Comparison of ENCODE assay signal across 8 mouse cellular contexts in genomic region chr17:84177481-84177880, GRCm38 (mm10). TPM values are rescaled to one million over a fixed set of nuclear protein-coding genes. Genes with fewer than 3 reads are reported as not detected.
DNase-seq lines count a peak whose midpoint lies in the region; ATAC-seq and TF ChIP-seq lines count a peak whose summit lies in the region.

No protein-coding gene starts in this region.

- H3K9me3 ChIP-seq in midbrain, embryonic 11.5 days (ENCODE audit: control insufficient read depth, low read length) = no peaks in the 10 kb centered on the region
- H3K9me3 ChIP-seq in midbrain, postnatal 0 days (ENCODE audit: low read length) = peaks cover 3% of the 10 kb centered on the region; the same call in 1 of the 2 replicates
- no peaks in the 10 kb centered on the region for H3K9me3 ChIP-seq in limb, embryonic 10.5 days (replicated peaks)

- TF ChIP-seq CTCF in midbrain, postnatal 0 days (IDR thresholded peaks at IDR 0.05) = no peak

- H3K27ac ChIP-seq in midbrain, embryonic 11.5 days (ENCODE audit: low read depth, low read length) = no peak overlapping the region
- H3K27ac ChIP-seq in midbrain, postnatal 0 days (ENCODE audit: low read depth, low read length) = no peak overlapping the region
- peak overlapping the region; percentile 76 for H3K27ac ChIP-seq in limb, embryonic 10.5 days

- no peaks in the 10 kb centered on the region for H3K27me3 ChIP-seq in midbrain, embryonic 11.5 days (ENCODE audit: control insufficient read depth, insufficient read depth, low read length)
- no peaks in the 10 kb centered on the region for H3K27me3 ChIP-seq in midbrain, postnatal 0 days (ENCODE audit: insufficient read depth, low read length)
- H3K27me3 ChIP-seq in limb, embryonic 10.5 days (ENCODE audit: low read depth, poor library complexity, severe bottlenecking) = no peaks in the 10 kb centered on the region

- peaks cover 6% of the 10 kb centered on the region; the same call in 1 of the 2 replicates for H3K4me1 ChIP-seq in midbrain, embryonic 11.5 days (ENCODE audit: control insufficient read depth, insufficient read depth, low read length)
- no peaks in the 10 kb centered on the region for H3K4me1 ChIP-seq in midbrain, postnatal 0 days (ENCODE audit: insufficient read depth, low read length)
- H3K4me1 ChIP-seq in limb, embryonic 10.5 days = peaks cover 38% of the 10 kb centered on the region

- peak; percentile 43 for DNase-seq in adrenal gland, adult 2 months
- no peak for DNase-seq in adrenal gland, adult 8-10 months
- DNase-seq in midbrain, embryonic 11.5 days (ENCODE audit: low spot score, missing footprints) = peak; percentile 44
- no peak for DNase-seq in midbrain, postnatal 0 days (ENCODE audit: low spot score)
- no peak for DNase-seq in limb, embryonic 10.5 days (ENCODE audit: low spot score)
- DNase-seq in thymus, postnatal 0 days (ENCODE audit: low spot score) = peak; percentile 32
- DNase-seq in Muller cell, postnatal 12 days (ENCODE audit: inconsistent ontology term) = no peak

- no peak overlapping the region for H3K4me3 ChIP-seq in midbrain, embryonic 11.5 days (ENCODE audit: low read depth, low read length)
- no peak overlapping the region for H3K4me3 ChIP-seq in midbrain, postnatal 0 days (ENCODE audit: low read depth, low read length)
- H3K4me3 ChIP-seq in limb, embryonic 10.5 days = no peak overlapping the region

- H3K4me2 ChIP-seq in midbrain, embryonic 11.5 days = no peak overlapping the region
- no peak overlapping the region for H3K4me2 ChIP-seq in midbrain, postnatal 0 days (ENCODE audit: low read depth, low read length, poor library complexity, severe bottlenecking)

- no peaks in the 10 kb centered on the region for H3K36me3 ChIP-seq in midbrain, embryonic 11.5 days (ENCODE audit: control insufficient read depth, insufficient read depth, low read length)
- H3K36me3 ChIP-seq in midbrain, postnatal 0 days (ENCODE audit: insufficient read depth, low read length) = no peaks in the 10 kb centered on the region
- 0 out of 2 replicates have a peak, but pooled peaks cover 4% of the 10 kb centered on the region for H3K36me3 ChIP-seq in limb, embryonic 10.5 days

- WGBS in midbrain, embryonic 11.5 days = 42% methylated on average over 8 of the region's 8 CpGs
- 35% methylated on average over 8 of the region's 8 CpGs for WGBS in midbrain, postnatal 0 days
- 28% methylated on average over 8 of the region's 8 CpGs for WGBS in limb, embryonic 10.5 days

- ATAC-seq in midbrain, embryonic 11.5 days (ENCODE audit: low FRiP score) = no peak
- no peak for ATAC-seq in midbrain, postnatal 0 days (ENCODE audit: low FRiP score)
- ATAC-seq in inflammation-experienced regulatory T-cells, adult 6 months = no peak

- H3K9ac ChIP-seq in midbrain, embryonic 11.5 days (ENCODE audit: low read length) = no peak overlapping the region
- H3K9ac ChIP-seq in midbrain, postnatal 0 days (replicated peaks; ENCODE audit: low read length, poor library complexity, severe bottlenecking) = no peak overlapping the region

RNA-seq across cellular contexts. Expression of gene Zfp36l2, which starts 10.3 kb away (rescaled TPM):
- total RNA-seq in adrenal gland, adult 2 months (2021) = 10 to 100 TPM; 53.6 to 87.6 TPM
- polyA plus RNA-seq in adrenal gland, adult 2 months (2012; rRNA removed) = 159 and 170 TPM in 2 replicates
- 10 to 100 TPM; 52.8 to 74.4 (median 54.2) TPM for total RNA-seq in adrenal gland, adult 8-10 months (2022)
- polyA plus RNA-seq in midbrain, embryonic 11.5 days (2014; fragmentation: Nextera tagmentation; extraction: Ambion mirVana) = 14.4 and 14.6 TPM in 2 replicates
- 12.9 and 17.7 TPM in 2 replicates for total RNA-seq in midbrain, postnatal 0 days (2014; rRNA removed)
- 5.1 and 5.9 TPM in 2 replicates for polyA plus RNA-seq in midbrain, postnatal 0 days (2015; fragmentation: Nextera tagmentation; extraction: Ambion mirVana)
- 13.4 and 14.2 TPM in 2 replicates for polyA plus RNA-seq in limb, embryonic 10.5 days (2016; fragmentation: Nextera tagmentation; extraction: Ambion mirVana)
- polyA plus RNA-seq in thymus, postnatal 0 days (2015; fragmentation: Nextera tagmentation; extraction: Ambion mirVana) = 28.4 and 35.1 TPM in 2 replicates
- 10 to 100 TPM; 30.4 to 54.7 (median 42.3) TPM for polyA plus RNA-seq in inflammation-experienced regulatory T-cells, adult 6 months (2017; shearing (Covaris generic))

Comparison
In these comparisons a context has a peak if more than half of its experiments do, and no peak if none do; other contexts are left out.
1. DNase-seq: peak in adrenal gland, adult 2 months (single experiment), midbrain, embryonic 11.5 days (single experiment) and thymus, postnatal 0 days (single experiment); none in adrenal gland, adult 8-10 months (single experiment), midbrain, postnatal 0 days (single experiment), limb, embryonic 10.5 days (single experiment) and Muller cell, postnatal 12 days (single experiment).